Mouse (Mus musculus): ENCODE data around the gene Map3k1. TPM values are rescaled to one million over a fixed set of nuclear protein-coding genes. Genes with fewer than 3 reads are reported as not detected.

Map3k1 gene
- polyA plus RNA-seq, 1 experiment from 2014 or later = 15.5 TPM

- Histone ChIP-seq H3K36me3 (ENCODE audit: control insufficient read depth, insufficient read depth, low read length) (peaks cover 5% of the 10 kb centered on the region), H3K4me2 (ENCODE audit: low read depth, severe bottlenecking) (no peak overlapping the region), H3K27me3 (ENCODE audit: control insufficient read depth, insufficient read depth, low read length) (no peaks in the 10 kb centered on the region), H3K9ac (ENCODE audit: low read length) (no peak overlapping the region), H3K9me3 (ENCODE audit: control insufficient read depth, low read length) (no peaks in the 10 kb centered on the region), H3K4me1 (ENCODE audit: control insufficient read depth, insufficient read depth, low read length) (no peaks in the 10 kb centered on the region), H3K4me3 (ENCODE audit: low read depth, low read length) (no peak overlapping the region), H3K27ac (replicated peaks; ENCODE audit: low read depth, low read length) (no peak overlapping the region)
- ATAC-seq (ENCODE audit: insufficient number of reproducible peaks, low FRiP score, low TSS enrichment, low read depth) (no peak), DNase-seq (ENCODE audit: low spot score) (no peak)
- WGBS = 85% methylated on average over 10 of the region's 10 CpGs
Observed at GRCm38 (mm10) chr13:111777865-111778264, 30.9 kb downstream of the Map3k1 start.

GRCm38 (mm10) chr13:111777179-111777578 is 31.6 kb downstream of the Map3k1 start:
- H3K9me3 ChIP-seq (ENCODE audit: control insufficient read depth, low read length) = no peaks in the 10 kb centered on the region
- H3K4me2 ChIP-seq (ENCODE audit: low read depth, severe bottlenecking) = no peak overlapping the region
- no peak overlapping the region for H3K27ac ChIP-seq (replicated peaks; ENCODE audit: low read depth, low read length)
- H3K36me3 ChIP-seq (ENCODE audit: control insufficient read depth, insufficient read depth, low read length) = peaks cover 5% of the 10 kb centered on the region
- no peak overlapping the region for H3K4me3 ChIP-seq (ENCODE audit: low read depth, low read length)
- no peak overlapping the region for H3K9ac ChIP-seq (ENCODE audit: low read length)
- WGBS = 80% methylated on average over 7 of the region's 7 CpGs
- DNase-seq (ENCODE audit: low spot score) = no peak
- no peak for ATAC-seq (ENCODE audit: insufficient number of reproducible peaks, low FRiP score, low TSS enrichment, low read depth)
- no peaks in the 10 kb centered on the region for H3K27me3 ChIP-seq (ENCODE audit: control insufficient read depth, insufficient read depth, low read length)
- no peaks in the 10 kb centered on the region for H3K4me1 ChIP-seq (ENCODE audit: control insufficient read depth, insufficient read depth, low read length)

GRCm38 (mm10) chr13:111772075-111772474 is 36.7 kb downstream of the Map3k1 start:
- WGBS = 91% methylated on average over 8 of the region's 8 CpGs
- H3K9ac ChIP-seq (ENCODE audit: low read length) = no peak overlapping the region
- peaks cover 7% of the 10 kb centered on the region for H3K36me3 ChIP-seq (ENCODE audit: control insufficient read depth, insufficient read depth, low read length)
- H3K27ac ChIP-seq (replicated peaks; ENCODE audit: low read depth, low read length) = no peak overlapping the region
- DNase-seq (ENCODE audit: low spot score) (no peak), ATAC-seq (ENCODE audit: insufficient number of reproducible peaks, low FRiP score, low TSS enrichment, low read depth) (no peak)
- H3K4me1 ChIP-seq (ENCODE audit: control insufficient read depth, insufficient read depth, low read length) = no peaks in the 10 kb centered on the region
- no peak overlapping the region for H3K4me3 ChIP-seq (ENCODE audit: low read depth, low read length)
- H3K9me3 ChIP-seq (ENCODE audit: control insufficient read depth, low read length) = no peaks in the 10 kb centered on the region
- H3K27me3 ChIP-seq (ENCODE audit: control insufficient read depth, insufficient read depth, low read length) = no peaks in the 10 kb centered on the region
- H3K4me2 ChIP-seq (ENCODE audit: low read depth, severe bottlenecking) = no peak overlapping the region

- ATAC-seq (ENCODE audit: insufficient number of reproducible peaks, low FRiP score, low TSS enrichment, low read depth) (no peak), DNase-seq (ENCODE audit: low spot score) (peak; percentile 55)
- no peak overlapping the region for H3K4me3 ChIP-seq (ENCODE audit: low read depth, low read length)
- no peaks in the 10 kb centered on the region for H3K4me1 ChIP-seq (ENCODE audit: control insufficient read depth, insufficient read depth, low read length)
- no peak overlapping the region for H3K9ac ChIP-seq (ENCODE audit: low read length)
- no peaks in the 10 kb centered on the region for H3K9me3 ChIP-seq (ENCODE audit: control insufficient read depth, low read length)
- no peak overlapping the region for H3K27ac ChIP-seq (replicated peaks; ENCODE audit: low read depth, low read length)
- peaks cover 9% of the 10 kb centered on the region for H3K36me3 ChIP-seq (ENCODE audit: control insufficient read depth, insufficient read depth, low read length)
- H3K27me3 ChIP-seq (ENCODE audit: control insufficient read depth, insufficient read depth, low read length) = no peaks in the 10 kb centered on the region
- WGBS = 69% methylated on average over 7 of the region's 7 CpGs
- H3K4me2 ChIP-seq (ENCODE audit: low read depth, severe bottlenecking) = no peak overlapping the region
Observed at GRCm38 (mm10) chr13:111771232-111771631, 37.6 kb downstream of the Map3k1 start.

GRCm38 (mm10) chr13:111770776-111771175 is 38.0 kb downstream of the Map3k1 start:
- no peak for ATAC-seq (ENCODE audit: insufficient number of reproducible peaks, low FRiP score, low TSS enrichment, low read depth)
- Histone ChIP-seq H3K9me3 (ENCODE audit: control insufficient read depth, low read length) (no peaks in the 10 kb centered on the region), H3K4me2 (ENCODE audit: low read depth, severe bottlenecking) (no peak overlapping the region), H3K36me3 (ENCODE audit: control insufficient read depth, insufficient read depth, low read length) (peaks cover 7% of the 10 kb centered on the region), H3K4me3 (ENCODE audit: low read depth, low read length) (no peak overlapping the region), H3K4me1 (ENCODE audit: control insufficient read depth, insufficient read depth, low read length) (no peaks in the 10 kb centered on the region), H3K27ac (replicated peaks; ENCODE audit: low read depth, low read length) (no peak overlapping the region), H3K9ac (ENCODE audit: low read length) (no peak overlapping the region), H3K27me3 (ENCODE audit: control insufficient read depth, insufficient read depth, low read length) (no peaks in the 10 kb centered on the region)
- DNase-seq (ENCODE audit: low spot score) = no peak
- WGBS = 93% methylated on average over 9 of the region's 9 CpGs

- ATAC-seq (ENCODE audit: insufficient number of reproducible peaks, low FRiP score, low TSS enrichment, low read depth) = no peak
- Histone ChIP-seq H3K27ac (replicated peaks; ENCODE audit: low read depth, low read length) (no peak overlapping the region), H3K9me3 (ENCODE audit: control insufficient read depth, low read length) (no peaks in the 10 kb centered on the region), H3K9ac (ENCODE audit: low read length) (no peak overlapping the region), H3K4me3 (ENCODE audit: low read depth, low read length) (no peak overlapping the region), H3K4me2 (ENCODE audit: low read depth, severe bottlenecking) (no peak overlapping the region), H3K36me3 (ENCODE audit: control insufficient read depth, insufficient read depth, low read length) (peaks cover 16% of the 10 kb centered on the region; the same call in 1 of the 2 replicates), H3K4me1 (ENCODE audit: control insufficient read depth, insufficient read depth, low read length) (no peaks in the 10 kb centered on the region), H3K27me3 (ENCODE audit: control insufficient read depth, insufficient read depth, low read length) (no peaks in the 10 kb centered on the region)
- 89% methylated on average over 12 of the region's 12 CpGs for WGBS
- no peak for DNase-seq (ENCODE audit: low spot score)
Observed at GRCm38 (mm10) chr13:111762526-111762925, 46.3 kb downstream of the Map3k1 start.

GRCm38 (mm10) chr13:111756986-111757385 is 51.8 kb downstream of the Map3k1 start:
- no peak overlapping the region for H3K27ac ChIP-seq (replicated peaks; ENCODE audit: low read depth, low read length)
- H3K4me3 ChIP-seq (ENCODE audit: low read depth, low read length) = no peak overlapping the region
- no peak overlapping the region for H3K4me2 ChIP-seq (ENCODE audit: low read depth, severe bottlenecking)
- DNase-seq (ENCODE audit: low spot score) (no peak), ATAC-seq (ENCODE audit: insufficient number of reproducible peaks, low FRiP score, low TSS enrichment, low read depth) (no peak)
- H3K27me3 ChIP-seq (ENCODE audit: control insufficient read depth, insufficient read depth, low read length) = no peaks in the 10 kb centered on the region
- H3K36me3 ChIP-seq (ENCODE audit: control insufficient read depth, insufficient read depth, low read length) = peaks cover 27% of the 10 kb centered on the region
- H3K4me1 ChIP-seq (ENCODE audit: control insufficient read depth, insufficient read depth, low read length) = no peaks in the 10 kb centered on the region
- H3K9me3 ChIP-seq (ENCODE audit: control insufficient read depth, low read length) = no peaks in the 10 kb centered on the region
- no peak overlapping the region for H3K9ac ChIP-seq (ENCODE audit: low read length)
- WGBS = 94% methylated on average over 6 of the region's 6 CpGs

- no peak overlapping the region for H3K9ac ChIP-seq (ENCODE audit: low read length)
- no peaks in the 10 kb centered on the region for H3K4me1 ChIP-seq (ENCODE audit: control insufficient read depth, insufficient read depth, low read length)
- H3K27ac ChIP-seq (replicated peaks; ENCODE audit: low read depth, low read length) = no peak overlapping the region
- 97% methylated on average over 15 of the region's 15 CpGs for WGBS
- DNase-seq (ENCODE audit: low spot score) (no peak), ATAC-seq (ENCODE audit: insufficient number of reproducible peaks, low FRiP score, low TSS enrichment, low read depth) (no peak)
- H3K4me2 ChIP-seq (ENCODE audit: low read depth, severe bottlenecking) = no peak overlapping the region
- H3K9me3 ChIP-seq (ENCODE audit: control insufficient read depth, low read length) = no peaks in the 10 kb centered on the region
- no peak overlapping the region for H3K4me3 ChIP-seq (ENCODE audit: low read depth, low read length)
- H3K27me3 ChIP-seq (ENCODE audit: control insufficient read depth, insufficient read depth, low read length) = no peaks in the 10 kb centered on the region
- H3K36me3 ChIP-seq (ENCODE audit: control insufficient read depth, insufficient read depth, low read length) = peaks cover 30% of the 10 kb centered on the region
Observed at GRCm38 (mm10) chr13:111755937-111756336, 52.9 kb downstream of the Map3k1 start.

- DNase-seq (ENCODE audit: low spot score) (no peak), ATAC-seq (ENCODE audit: insufficient number of reproducible peaks, low FRiP score, low TSS enrichment, low read depth) (no peak)
- WGBS = 96% methylated on average over 18 of the region's 18 CpGs
- Histone ChIP-seq H3K4me3 (ENCODE audit: low read depth, low read length) (no peak overlapping the region), H3K27me3 (ENCODE audit: control insufficient read depth, insufficient read depth, low read length) (no peaks in the 10 kb centered on the region), H3K9me3 (ENCODE audit: control insufficient read depth, low read length) (no peaks in the 10 kb centered on the region), H3K36me3 (ENCODE audit: control insufficient read depth, insufficient read depth, low read length) (peaks cover 30% of the 10 kb centered on the region), H3K4me1 (ENCODE audit: control insufficient read depth, insufficient read depth, low read length) (no peaks in the 10 kb centered on the region), H3K4me2 (ENCODE audit: low read depth, severe bottlenecking) (no peak overlapping the region), H3K9ac (ENCODE audit: low read length) (no peak overlapping the region), H3K27ac (replicated peaks; ENCODE audit: low read depth, low read length) (no peak overlapping the region)
Observed at GRCm38 (mm10) chr13:111755377-111755776, 53.4 kb downstream of the Map3k1 start.

Measured in limb, embryonic 11.5 days (tissue).